Mouse (Mus musculus) stomach, postnatal 0 days (tissue): Measurements from ENCODE around the gene Lrrc8e.

Experiments
- CTCF ChIP-seq: IDR thresholded peaks from 2 replicates; pipeline ENCODE4 v1.5.1; 2016; ENCODE audit warnings: antibody characterized with exemption, low read depth, mild to moderate bottlenecking, moderate library complexity
- EP300 ChIP-seq: optimal IDR thresholded peaks from 2 replicates; pipeline ENCODE3; 2016; ENCODE audit warnings: antibody characterized with exemption

DNA sequence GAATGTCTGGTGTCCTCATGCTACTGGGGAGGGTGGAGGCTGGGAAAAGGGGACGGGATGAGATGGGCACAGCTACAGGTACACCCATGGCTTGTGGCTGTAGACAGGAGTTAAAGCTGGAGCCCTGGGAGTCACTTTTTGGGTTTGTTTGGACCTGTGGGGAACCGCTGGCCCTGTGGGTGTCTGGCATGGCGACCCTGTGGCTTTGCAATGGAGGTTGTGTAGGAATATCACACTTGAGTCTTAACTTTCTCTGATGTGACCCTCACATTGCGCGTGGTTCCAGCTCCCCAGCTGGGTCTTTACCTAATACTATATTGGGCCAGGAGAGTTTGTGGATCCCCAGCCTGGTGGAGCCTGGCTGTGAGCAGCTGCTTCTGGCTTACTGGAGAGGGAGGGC, 18.4 kb downstream of the Lrrc8e start:
- no peak for TF ChIP-seq CTCF
- no peak for TF ChIP-seq EP300
